Mouse (Mus musculus) heart, adult 2 months (tissue): ENCODE data around the gene Xrra1.

Experiments used
- CTCF ChIP-seq: fragments of 200-600 bp; IDR thresholded peaks from 2 replicates; pipeline ENCODE4 v1.8.1; 2022; ENCODE audit warnings: antibody characterized with exemption, mild to moderate bottlenecking, moderate library complexity
- EP300 ChIP-seq: fragments of 200-500 bp; IDR thresholded peaks from 2 replicates; pipeline ENCODE4 v1.6.1; 2011; ENCODE audit warnings: low read depth, low read length, control low read depth; ENCODE audit not compliant: insufficient read depth
- POLR2A ChIP-seq: fragments of 200-500 bp; IDR thresholded peaks from 2 replicates; pipeline ENCODE4 v1.6.1; 2011; ENCODE audit warnings: mild to moderate bottlenecking, low read depth, low read length, control low read depth; ENCODE audit not compliant: insufficient read depth

DNA sequence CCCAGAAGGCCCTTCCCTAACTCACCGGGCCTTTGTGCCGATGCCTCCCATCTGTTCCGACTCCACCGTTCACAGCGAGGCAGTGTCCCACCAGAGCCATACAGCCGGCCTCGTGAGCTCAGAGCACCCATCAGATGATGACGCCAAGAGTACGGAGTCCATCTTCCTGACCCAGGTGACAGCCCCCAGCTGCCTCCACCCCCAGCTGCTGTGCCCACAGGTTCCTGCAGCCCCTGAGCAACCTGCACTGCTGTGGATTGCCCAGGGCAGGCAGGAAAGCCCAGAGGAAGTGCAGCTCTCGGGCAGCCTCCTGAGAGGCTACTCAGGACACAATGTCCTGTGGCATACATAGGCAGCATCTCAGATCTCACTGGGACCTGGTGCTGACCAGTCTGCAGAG, 55.4 kb downstream of the Xrra1 start:
- TF ChIP-seq EP300 (no peak), CTCF (no peak), POLR2A (no peak)
